Mouse (Mus musculus) thymus, adult 2 months (tissue): ENCODE measurements around the gene Hip1. TPM values are rescaled to one million over a fixed set of nuclear protein-coding genes. Genes with fewer than 3 reads are reported as not detected.
"Not testable (repeated sequence)": the region's sequence is repeated elsewhere in the genome, so short reads cannot be mapped to it uniquely, and the experiment has no call there.

Experiments
- DNase-seq: peaks from one replicate; pipeline ENCODE4 v3.0.0; 2021
- H3K27ac ChIP-seq: fragments of 200-500 bp; 2 replicates; pipeline ENCODE4 v1.5.1; 2012; ENCODE audit warnings: low read length, control low read depth; ENCODE audit not compliant: control insufficient read depth, insufficient read depth
- H3K27me3 ChIP-seq: fragments of 200-500 bp; 2 replicates; pipeline ENCODE4 v1.6.1; 2012; ENCODE audit warnings: mild to moderate bottlenecking, low read length, moderate library complexity, mixed read lengths; ENCODE audit not compliant: control insufficient read depth, insufficient read depth
- H3K36me3 ChIP-seq: fragments of 200-500 bp; 2 replicates; pipeline ENCODE4 v1.6.1; 2012; ENCODE audit warnings: mild to moderate bottlenecking, low read length, moderate library complexity; ENCODE audit not compliant: control insufficient read depth, insufficient read depth
- H3K4me1 ChIP-seq: fragments of 200-500 bp; replicated peaks from 2 replicates; pipeline ENCODE4 v1.6.1; 2012; ENCODE audit warnings: low read length; ENCODE audit not compliant: control insufficient read depth, insufficient read depth
- H3K4me3 ChIP-seq: fragments of 200-500 bp; 2 replicates; pipeline ENCODE4 v1.5.1; 2012; ENCODE audit warnings: mild to moderate bottlenecking, low read length, control low read depth, moderate library complexity; ENCODE audit not compliant: control insufficient read depth, insufficient read depth
- CTCF ChIP-seq: fragments of 200-500 bp; IDR thresholded peaks from 2 replicates; pipeline ENCODE4 v1.5.1; 2012; ENCODE audit warnings: mild to moderate bottlenecking, control low read depth, low read length, moderate library complexity, borderline replicate concordance; ENCODE audit not compliant: control insufficient read depth, poor library complexity, insufficient read depth; ENCODE audit errors: extremely low read depth
- POLR2A ChIP-seq: fragments of 200-500 bp; IDR thresholded peaks from 2 replicates; pipeline ENCODE4 v1.6.1; 2012; ENCODE audit warnings: mild to moderate bottlenecking, low read length, control low read depth, moderate library complexity; ENCODE audit not compliant: control insufficient read depth, poor library complexity, insufficient read depth; ENCODE audit errors: extremely low read depth
- WGBS: fragments of 180-500 bp; shearing (Covaris S2); methylation state at CpG from one replicate; pipeline ENCODE4 v1.1.7; 2018; 5-methylcytosine and 5-hydroxymethylcytosine counted together
- polyA plus RNA-seq: library from polyadenylated mRNA; depleted of rRNA; stranded (reverse); fragments of >200 nt; gene quantifications from 2 replicates; pipeline ENCODE4 v1.2.3, GENCODE M21; 2012

Hip1 gene
- polyA plus RNA-seq, 1 experiment, result 11.8 TPM

- Histone ChIP-seq H3K4me1 (0 out of 2 replicates have a peak, but pooled peaks cover 5% of the 10 kb centered on the region), H3K36me3 (no peaks in the 10 kb centered on the region), H3K4me3 (peak overlapping the region; percentile 27), H3K27ac (no peak overlapping the region), H3K27me3 (peaks cover 11% of the 10 kb centered on the region; the same call in 1 of the 2 replicates)
- WGBS, result 3% methylated on average over 56 of the region's 59 CpGs
- DNase-seq, result no peak
- TF ChIP-seq CTCF (no peak), POLR2A (no peak)
Observed at GRCm38 (mm10) chr5:135488881-135489694, 55.8 kb downstream of the Hip1 start.

- no peak for DNase-seq
- TF ChIP-seq POLR2A, result no peak
- no peak for TF ChIP-seq CTCF
- Histone ChIP-seq H3K36me3 (no peaks in the 10 kb centered on the region), H3K4me3 (peak overlapping the region; percentile 15), H3K27me3 (peaks cover 11% of the 10 kb centered on the region; the same call in 1 of the 2 replicates), H3K4me1 (0 out of 2 replicates have a peak, but pooled peaks cover 5% of the 10 kb centered on the region), H3K27ac (no peak overlapping the region)
- WGBS, result 35% methylated on average over 19 of the region's 19 CpGs
Observed at GRCm38 (mm10) chr5:135488222-135488880, 56.6 kb downstream of the Hip1 start.

DNA sequence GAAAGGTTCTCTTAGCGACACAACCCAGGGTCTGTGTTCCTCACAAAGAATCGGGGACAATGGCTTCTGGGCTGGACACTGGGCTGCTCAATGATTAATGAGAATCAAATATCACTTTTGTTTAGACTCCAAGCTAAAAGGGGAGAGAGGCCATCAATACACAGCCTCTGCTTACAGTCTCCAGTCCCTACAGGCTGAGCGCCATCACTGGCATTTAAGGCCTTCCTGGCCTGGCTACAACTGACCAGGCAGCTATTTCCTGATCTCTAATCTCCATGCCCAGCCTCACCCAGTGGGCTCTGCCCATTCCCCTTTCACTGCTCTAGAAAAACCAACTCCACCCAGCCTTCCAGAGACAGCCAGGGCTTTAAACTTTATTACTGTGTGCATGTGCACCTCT is 59.6 kb downstream of the Hip1 start:
- no peak for TF ChIP-seq POLR2A
- no peak for TF ChIP-seq CTCF
- no peak overlapping the region for H3K4me3 ChIP-seq
- 0 out of 2 replicates have a peak, but pooled peaks cover 5% of the 10 kb centered on the region for H3K4me1 ChIP-seq
- no peak overlapping the region for H3K27ac ChIP-seq
- DNase-seq, result no peak
- H3K27me3 ChIP-seq, result peaks cover 11% of the 10 kb centered on the region; the same call in 1 of the 2 replicates
- no peaks in the 10 kb centered on the region for H3K36me3 ChIP-seq
- 87% methylated on average over 3 of the region's 3 CpGs for WGBS

- H3K27ac ChIP-seq, H3K4me3 ChIP-seq, H3K36me3 ChIP-seq, H3K27me3 ChIP-seq, H3K4me1 ChIP-seq, DNase-seq: not testable (repeated sequence)
- 91% methylated on average over 6 of the region's 6 CpGs for WGBS
Observed at GRCm38 (mm10) chr5:135483865-135484264, 61.1 kb downstream of the Hip1 start.

- no peaks in the 10 kb centered on the region for H3K36me3 ChIP-seq
- TF ChIP-seq POLR2A, result no peak
- no peak for TF ChIP-seq CTCF
- H3K27ac ChIP-seq, result peak overlapping the region; percentile 33; the same call in 1 of the 2 replicates
- no peaks in the 10 kb centered on the region for H3K27me3 ChIP-seq
- no peak overlapping the region for H3K4me3 ChIP-seq
- H3K4me1 ChIP-seq, result peaks cover 5% of the 10 kb centered on the region
- WGBS, result 32% methylated on average over 12 of the region's 12 CpGs
- DNase-seq, result no peak
Observed at GRCm38 (mm10) chr5:135478877-135479600, 65.9 kb downstream of the Hip1 start.

DNA sequence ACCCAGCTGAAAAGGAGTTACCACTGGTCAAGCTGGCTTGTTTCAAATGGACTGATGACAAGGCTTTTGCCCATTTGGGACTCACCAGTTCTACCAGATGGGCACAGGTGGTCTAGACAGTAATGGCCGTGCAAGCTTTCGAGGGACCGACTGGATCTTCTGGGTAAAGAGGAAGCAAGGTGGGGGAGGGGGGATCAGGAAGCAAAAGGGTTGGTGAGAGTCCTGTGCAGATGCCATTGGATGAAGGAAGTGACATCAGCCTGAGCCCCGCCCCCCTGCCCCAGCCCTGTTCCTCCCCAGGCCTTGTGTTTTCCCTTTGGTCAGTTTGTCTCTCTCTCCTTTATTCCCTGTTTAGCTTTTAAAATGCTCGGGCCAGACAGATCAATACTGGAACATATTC is 68.7 kb downstream of the Hip1 start:
- TF ChIP-seq CTCF (no peak), POLR2A (no peak)
- Histone ChIP-seq H3K27me3 (no peaks in the 10 kb centered on the region), H3K4me3 (no peak overlapping the region), H3K4me1 (peaks cover 5% of the 10 kb centered on the region), H3K36me3 (no peaks in the 10 kb centered on the region), H3K27ac (no peak overlapping the region)
- DNase-seq, result no peak
- WGBS, result 82% methylated on average over 5 of the region's 5 CpGs
